Mouse (Mus musculus) cortical plate, adult 2 months (tissue): ENCODE data around the gene Eif1b. TPM values are rescaled to one million over a fixed set of nuclear protein-coding genes. Genes with fewer than 3 reads are reported as not detected.
A peak's percentile ranks its signal among the peaks of the same experiment; 100 is the strongest.

Experiments used
- H3K27ac ChIP-seq: fragments of 200-500 bp; 2 replicates; pipeline ENCODE4 v1.5.1; 2012; ENCODE audit warnings: low read length, control low read depth, inconsistent platforms; ENCODE audit not compliant: insufficient read depth
- H3K4me1 ChIP-seq: fragments of 200-500 bp; 2 replicates; pipeline ENCODE4 v1.6.1; 2011; ENCODE audit warnings: low read length; ENCODE audit not compliant: control insufficient read depth, insufficient read depth
- H3K4me3 ChIP-seq: fragments of 200-500 bp; 2 replicates; pipeline ENCODE4 v1.5.1; 2011; ENCODE audit warnings: mild to moderate bottlenecking, low read length, control low read depth; ENCODE audit not compliant: insufficient read depth
- CTCF ChIP-seq: fragments of 200-500 bp; IDR thresholded peaks from 2 replicates; pipeline ENCODE4 v1.5.1; 2011; ENCODE audit warnings: mild to moderate bottlenecking, control low read depth, low read length; ENCODE audit not compliant: insufficient read depth; ENCODE audit errors: extremely low read depth
- POLR2A ChIP-seq: fragments of 200-500 bp; IDR thresholded peaks from 2 replicates; pipeline ENCODE4 v1.6.1; 2011; ENCODE audit warnings: mild to moderate bottlenecking, low read length, control low read depth; ENCODE audit not compliant: insufficient read depth; ENCODE audit errors: extremely low read depth
- polyA plus RNA-seq: library from polyadenylated mRNA; depleted of rRNA; stranded (reverse); fragments of >200 nt; gene quantifications from 2 replicates; pipeline ENCODE4 v1.2.3, GENCODE M21; 2012

Gene Eif1b
- polyA plus RNA-seq, 1 experiment, result 147 TPM

DNA sequence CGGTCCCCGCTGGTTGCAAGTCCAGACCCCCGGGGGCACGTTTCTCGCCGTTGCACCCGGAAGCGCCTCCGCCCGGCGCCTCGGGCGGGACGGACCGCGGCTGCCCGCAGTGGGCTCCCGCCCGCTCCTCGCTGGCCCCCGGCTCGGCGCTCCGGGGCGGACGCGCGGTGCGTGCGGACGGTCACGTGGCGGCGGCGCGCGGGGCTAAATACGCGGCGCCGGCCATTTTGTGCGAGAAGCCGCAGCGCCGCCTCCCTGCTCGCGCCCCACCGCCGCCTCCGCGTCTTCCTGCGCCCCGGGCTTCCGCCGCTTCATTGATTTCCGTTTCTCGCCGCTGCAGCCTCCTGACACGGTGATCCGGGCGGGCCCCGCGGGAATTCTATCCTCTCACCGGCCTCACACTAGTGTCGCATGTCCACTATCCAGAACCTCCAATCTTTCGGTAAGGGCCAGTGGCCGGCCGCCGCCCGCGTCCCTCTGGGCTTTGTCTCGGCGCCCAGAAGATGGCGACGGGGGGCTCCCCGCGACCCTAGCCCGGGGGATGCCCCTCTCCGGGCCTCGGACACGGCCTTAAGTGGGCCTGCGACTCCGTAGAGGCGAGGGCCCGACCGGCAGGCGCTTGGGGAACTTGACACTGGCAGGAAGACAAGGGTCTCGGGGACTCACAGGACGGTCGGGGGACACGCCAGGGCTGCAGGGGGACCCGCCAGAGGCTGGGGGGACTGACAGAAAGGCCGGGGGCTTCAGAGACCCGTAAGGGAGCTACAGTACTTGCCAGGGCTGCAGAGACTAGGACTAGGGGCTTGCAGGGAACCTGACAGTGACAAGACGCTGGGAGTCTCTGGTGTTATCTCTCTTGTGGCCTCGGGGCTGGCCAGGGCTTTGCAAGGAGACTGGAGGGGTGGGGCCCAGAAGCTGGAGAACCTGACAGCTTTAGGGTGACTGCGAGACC lies 644 bp downstream of the Eif1b start:
- Histone ChIP-seq H3K4me3 (peak overlapping the region; percentile 81), H3K4me1 (peaks cover 4% of the 10 kb centered on the region), H3K27ac (peak overlapping the region; percentile 97)
- TF ChIP-seq POLR2A (peak; percentile 62; the same call in 1 of the 2 replicates), CTCF (no peak)

DNA sequence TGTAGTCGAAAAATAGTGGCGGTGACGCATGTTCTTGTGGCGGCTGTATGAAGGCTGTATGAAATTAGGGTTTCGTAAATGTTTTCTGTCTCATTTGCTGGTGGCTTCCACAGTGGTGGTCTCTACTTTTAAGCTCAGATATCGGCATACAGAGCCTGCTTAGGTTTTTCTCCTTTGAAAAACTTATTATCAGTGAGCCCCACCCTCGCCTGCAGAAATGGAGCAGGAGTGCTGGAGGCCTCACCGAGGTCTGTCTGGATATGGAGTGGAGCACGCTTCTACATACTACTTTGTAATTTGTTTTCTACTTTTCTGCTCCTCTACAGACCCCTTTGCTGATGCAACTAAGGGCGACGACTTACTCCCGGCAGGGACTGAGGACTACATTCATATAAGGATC lies 1.7 kb downstream of the Eif1b start:
- H3K4me1 ChIP-seq, result peaks cover 2% of the 10 kb centered on the region; the same call in 1 of the 2 replicates
- peak overlapping the region; percentile 81 for H3K4me3 ChIP-seq
- TF ChIP-seq POLR2A, result no peak
- no peak for TF ChIP-seq CTCF
- no peak overlapping the region for H3K27ac ChIP-seq

DNA sequence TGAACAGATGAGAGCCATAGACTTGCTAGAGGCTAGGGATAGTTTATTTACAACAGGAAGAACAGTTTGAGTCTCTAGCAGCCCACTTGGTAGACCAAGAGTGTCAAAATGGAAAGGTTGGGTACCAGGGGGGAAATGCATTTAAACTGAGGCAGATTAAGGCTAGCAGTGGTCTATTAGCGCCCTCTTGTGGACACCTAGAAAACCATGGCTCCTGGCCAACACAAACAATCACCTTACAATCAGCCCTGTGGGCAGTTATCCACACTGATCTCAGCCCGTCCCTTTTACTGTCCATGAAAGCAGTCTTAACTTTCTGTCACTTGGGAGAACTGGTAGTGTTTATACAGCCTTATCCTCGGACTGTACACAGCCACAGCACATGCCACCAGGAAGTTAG lies 4.7 kb downstream of the Eif1b start:
- Histone ChIP-seq H3K4me3 (no peak overlapping the region), H3K27ac (no peak overlapping the region), H3K4me1 (peaks cover 2% of the 10 kb centered on the region; the same call in 1 of the 2 replicates)
- 0 out of 2 replicates have a peak, but pooled peaks have one; percentile 2 for TF ChIP-seq POLR2A
- TF ChIP-seq CTCF, result peak; percentile 86

DNA sequence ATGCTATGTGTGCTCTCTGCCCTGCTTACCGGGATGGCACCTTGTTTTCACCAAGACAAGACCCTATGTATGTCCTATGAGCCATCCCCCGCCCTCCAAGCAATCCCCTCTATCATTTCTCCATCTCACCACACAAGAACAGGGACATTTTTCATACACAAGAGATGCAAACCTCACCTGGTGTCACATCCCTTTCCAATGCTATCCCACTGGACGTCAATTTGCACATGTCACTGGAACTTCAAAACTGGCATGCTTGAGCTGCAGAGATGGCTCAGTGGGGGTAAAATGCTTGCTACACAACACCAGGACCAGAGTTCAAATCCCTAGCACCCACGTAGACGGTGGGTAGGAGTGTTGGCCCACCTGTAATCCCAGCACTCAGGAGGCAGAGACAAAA lies 6.0 kb downstream of the Eif1b start:
- no peak overlapping the region for H3K27ac ChIP-seq
- TF ChIP-seq CTCF (no peak), POLR2A (no peak)
- no peak overlapping the region for H3K4me3 ChIP-seq
- peaks cover 3% of the 10 kb centered on the region; the same call in 1 of the 2 replicates for H3K4me1 ChIP-seq

DNA sequence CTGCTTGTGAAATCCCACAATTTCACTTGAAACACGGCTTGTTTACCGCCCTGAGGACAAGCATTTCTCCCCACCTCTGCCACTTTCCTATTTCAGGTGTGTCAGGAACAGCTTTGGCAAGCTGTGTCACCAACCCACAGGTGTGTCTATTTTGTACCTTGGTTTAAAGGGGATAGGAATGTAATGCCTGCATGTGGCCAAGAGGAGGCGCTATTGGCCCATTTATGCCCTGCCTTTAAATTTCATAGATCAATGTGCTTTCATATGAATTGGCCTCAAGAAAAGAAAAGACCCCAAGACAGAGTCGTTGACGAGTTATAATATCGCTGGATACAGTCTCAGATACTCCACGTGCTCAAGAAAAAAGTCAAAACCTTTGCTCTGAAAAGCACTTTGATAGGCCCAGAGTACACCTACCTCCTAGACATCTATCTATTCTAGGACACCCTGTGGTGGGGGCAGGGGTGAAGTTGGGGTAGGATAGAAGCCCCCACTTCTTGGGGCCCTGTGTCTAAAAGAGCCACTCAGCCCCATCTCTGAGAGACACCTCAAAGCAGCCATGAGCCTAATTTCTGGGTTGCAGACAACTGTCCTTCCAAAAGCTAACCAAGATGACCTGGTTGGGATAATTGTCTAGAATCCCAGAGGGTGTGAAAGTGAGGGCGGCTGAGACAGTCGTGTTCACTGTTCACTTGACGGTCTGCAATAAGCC lies 9.3 kb downstream of the Eif1b start:
- Histone ChIP-seq H3K4me3 (no peak overlapping the region), H3K27ac (no peak overlapping the region)
- TF ChIP-seq CTCF (no peak), POLR2A (no peak)

DNA sequence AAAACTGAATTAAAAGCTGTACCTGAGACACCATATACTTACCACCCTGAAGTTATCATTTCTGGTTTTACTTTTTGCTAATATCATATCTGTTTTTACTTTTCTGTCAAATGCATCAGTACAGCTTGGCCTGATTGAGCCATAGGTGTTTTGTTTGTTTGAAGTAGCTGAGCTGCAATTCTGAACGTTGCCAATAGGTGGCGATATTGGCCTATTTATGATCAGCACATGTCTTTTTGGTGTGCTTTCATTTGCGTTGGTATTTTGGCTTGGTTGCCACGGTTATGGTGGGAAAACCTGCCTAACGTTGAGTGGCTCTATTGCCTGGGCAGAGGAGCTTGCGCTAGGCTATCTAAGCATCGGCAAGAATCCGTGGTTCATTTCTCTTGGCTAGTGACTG lies 10.0 kb downstream of the Eif1b start:
- H3K4me3 ChIP-seq, result no peak overlapping the region
- TF ChIP-seq CTCF (peak; percentile 94), POLR2A (no peak)
- peaks cover 2% of the 10 kb centered on the region; the same call in 1 of the 2 replicates for H3K4me1 ChIP-seq
- no peak overlapping the region for H3K27ac ChIP-seq

More for the DNA sequence above, 9.3 kb downstream of the Eif1b start:
- H3K4me1 ChIP-seq, result peaks cover 2% of the 10 kb centered on the region; the same call in 1 of the 2 replicates

DNA sequence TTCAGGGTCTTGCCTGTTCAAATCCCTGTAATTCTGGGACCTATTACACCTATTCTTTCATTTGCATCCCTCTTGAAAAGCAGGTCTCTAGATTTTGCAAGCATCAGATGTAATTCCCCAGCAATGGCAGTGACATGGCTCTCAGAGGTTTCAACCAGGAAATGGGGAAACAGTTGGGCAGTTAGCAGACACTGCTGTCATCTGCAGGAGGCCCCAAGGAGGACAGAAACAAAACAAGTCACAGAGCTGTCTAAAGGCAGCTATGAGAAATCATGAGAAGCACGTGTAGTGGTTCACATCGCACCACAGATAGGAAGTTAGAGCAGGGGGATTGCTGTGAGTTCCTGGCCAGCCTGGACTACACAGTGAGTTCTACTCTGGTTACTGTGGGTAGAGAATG lies 12.4 kb downstream of the Eif1b start:
- H3K4me1 ChIP-seq, result peaks cover 2% of the 10 kb centered on the region; the same call in 1 of the 2 replicates
- no peak overlapping the region for H3K4me3 ChIP-seq
- no peak overlapping the region for H3K27ac ChIP-seq
- TF ChIP-seq POLR2A (no peak), CTCF (no peak)

DNA sequence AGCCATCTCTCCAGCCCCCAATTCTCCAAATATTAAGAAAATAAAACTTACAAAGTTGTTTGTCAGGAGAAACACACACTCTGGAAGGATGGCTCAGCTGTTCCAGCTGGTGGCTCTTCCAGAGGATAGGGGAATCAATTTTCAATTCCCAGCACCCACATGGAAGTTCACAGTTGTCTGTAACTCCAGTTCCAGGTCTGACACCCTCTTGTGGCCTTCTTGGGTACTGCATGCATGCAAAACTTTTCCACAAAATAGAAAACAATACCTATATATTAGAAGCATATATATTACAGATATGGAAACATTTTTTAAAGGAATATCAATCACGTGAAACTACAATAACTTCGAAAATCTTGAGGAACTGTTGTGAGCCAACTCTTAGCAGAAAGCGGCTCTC lies 19.7 kb downstream of the Eif1b start:
- TF ChIP-seq POLR2A, result no peak
- TF ChIP-seq CTCF, result peak; percentile 39; the same call in 1 of the 2 replicates
- no peak overlapping the region for H3K27ac ChIP-seq
- no peaks in the 10 kb centered on the region for H3K4me1 ChIP-seq
- H3K4me3 ChIP-seq, result no peak overlapping the region

DNA sequence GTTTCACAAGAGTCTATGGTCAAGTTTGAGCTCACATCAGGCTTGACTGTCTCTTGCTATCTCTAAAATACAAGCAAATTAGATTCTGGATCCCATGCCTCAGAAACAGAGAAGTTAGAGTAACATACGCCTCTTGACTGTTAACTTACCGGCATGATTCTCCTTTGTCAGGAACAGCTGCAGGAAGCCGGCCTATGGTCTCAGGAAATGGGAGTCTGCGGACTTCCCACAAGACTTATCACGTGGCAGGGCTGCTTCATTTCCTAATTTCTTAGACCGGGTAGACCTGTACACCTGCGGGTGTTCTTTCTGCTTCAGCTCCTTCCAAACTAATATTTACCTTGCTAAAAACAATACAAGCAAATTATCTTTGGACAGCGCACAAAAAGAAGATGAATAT lies 24.7 kb downstream of the Eif1b start:
- no peak overlapping the region for H3K27ac ChIP-seq
- TF ChIP-seq CTCF (no peak), POLR2A (no peak)
- H3K4me3 ChIP-seq, result no peak overlapping the region
- H3K4me1 ChIP-seq, result no peaks in the 10 kb centered on the region
